Mouse (Mus musculus) erythroid progenitor cell, adult 5-6 weeks (primary cell): ENCODE results near the gene Entpd5. TPM values are rescaled to one million over a fixed set of nuclear protein-coding genes. Genes with fewer than 3 reads are reported as not detected.

Source experiments
- ATAC-seq: replicated peaks from 2 replicates; pipeline ENCODE4 v1.8.0; 2016; ENCODE audit warnings: moderate number of reproducible peaks, mild to moderate bottlenecking, moderate TSS enrichment, inconsistent platforms; ENCODE audit not compliant: poor library complexity, low FRiP score, severe bottlenecking
- total RNA-seq, 2 experiments: library from RNA; stranded (forward) in 1 of 2; stranded (reverse) in 1 of 2; fragments of 150-400 nt in 1 of 2; fragments of 186-747, 209-891 nt in 1 of 2; gene quantifications; 2 replicates each; pipeline versions ENCODE4 v1.2.3 to v1.2.4; 2015 to 2017; ENCODE audit warnings: low replicate concordance in 2 of 2

Gene Entpd5
- total RNA-seq, 2 experiments from 2014 or later: 4.8 to 17.2 TPM

DNA sequence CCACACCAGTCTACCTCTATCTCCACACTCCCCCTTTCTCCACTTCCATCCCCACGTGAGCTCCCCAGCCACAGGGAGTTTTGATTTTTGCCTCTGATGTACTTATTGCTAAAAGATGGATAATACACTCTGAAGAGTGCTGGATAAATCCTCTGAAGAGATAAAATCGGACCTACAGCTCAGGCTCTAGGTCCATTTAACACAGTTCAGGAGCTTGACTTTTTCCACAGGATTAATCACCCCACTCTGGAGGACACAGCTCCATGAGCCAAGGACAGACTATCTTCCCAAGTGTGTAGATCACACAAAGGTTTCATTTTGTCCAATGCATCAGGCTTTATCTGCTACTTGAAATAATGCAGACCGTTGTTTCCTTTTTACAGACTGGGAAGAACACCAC, 8.8 kb downstream of the Entpd5 start:
- ATAC-seq: no peak

DNA sequence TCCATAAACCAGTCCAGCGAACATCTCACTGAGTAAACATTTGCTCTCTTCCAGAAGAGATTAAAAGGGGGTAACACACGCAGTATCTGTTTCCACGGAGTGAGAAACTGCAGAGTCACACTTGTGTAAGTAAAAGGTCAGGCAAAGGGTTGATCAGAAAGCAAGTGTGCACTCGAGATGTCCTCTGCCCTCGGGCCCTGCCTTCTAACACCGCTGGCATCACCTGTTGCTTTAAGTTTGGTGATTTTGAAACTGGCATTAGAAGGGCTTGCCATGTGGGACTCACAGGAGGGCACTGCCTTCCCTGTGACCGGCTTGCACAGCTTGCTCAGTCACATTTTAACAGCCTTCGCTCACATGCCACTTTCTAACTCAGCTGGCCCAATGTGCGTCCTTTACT, 9.2 kb downstream of the Entpd5 start:
- ATAC-seq: no peak

GRCm38 (mm10) chr12:84399135-84399534, 9.7 kb downstream of the Entpd5 start:
- no peak for ATAC-seq

GRCm38 (mm10) chr12:84398629-84399028, 10.2 kb downstream of the Entpd5 start:
- no peak for ATAC-seq

- ATAC-seq: no peak
Measured at GRCm38 (mm10) chr12:84397685-84398084, 11.1 kb downstream of the Entpd5 start.

- no peak for ATAC-seq
Measured at GRCm38 (mm10) chr12:84396947-84397679, 11.7 kb downstream of the Entpd5 start.

- no peak for ATAC-seq
Measured at GRCm38 (mm10) chr12:84393847-84394246, 15.0 kb downstream of the Entpd5 start.

GRCm38 (mm10) chr12:84392681-84393080, 16.1 kb downstream of the Entpd5 start:
- ATAC-seq: no peak

DNA sequence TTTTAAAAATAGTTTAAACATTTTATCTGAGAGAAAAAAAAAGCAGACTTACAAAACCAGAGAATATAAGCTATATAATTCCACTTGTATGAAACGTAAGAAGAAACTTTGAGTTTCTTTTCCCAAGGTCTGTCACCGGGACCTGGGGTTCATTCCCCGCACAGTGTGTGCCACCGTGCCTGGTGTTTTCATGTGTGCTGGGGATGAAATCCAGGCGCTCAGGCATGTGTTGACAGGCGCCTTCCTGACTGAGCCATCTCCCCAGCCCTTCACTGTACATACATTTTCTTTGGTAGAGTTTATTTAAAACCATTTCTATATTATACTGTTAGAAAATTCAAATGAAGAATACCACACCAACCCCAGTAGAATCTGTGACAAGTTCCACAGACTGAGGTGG, 18.5 kb downstream of the Entpd5 start:
- ATAC-seq: no peak

GRCm38 (mm10) chr12:84388774-84389400, 19.9 kb downstream of the Entpd5 start:
- ATAC-seq: no peak

DNA sequence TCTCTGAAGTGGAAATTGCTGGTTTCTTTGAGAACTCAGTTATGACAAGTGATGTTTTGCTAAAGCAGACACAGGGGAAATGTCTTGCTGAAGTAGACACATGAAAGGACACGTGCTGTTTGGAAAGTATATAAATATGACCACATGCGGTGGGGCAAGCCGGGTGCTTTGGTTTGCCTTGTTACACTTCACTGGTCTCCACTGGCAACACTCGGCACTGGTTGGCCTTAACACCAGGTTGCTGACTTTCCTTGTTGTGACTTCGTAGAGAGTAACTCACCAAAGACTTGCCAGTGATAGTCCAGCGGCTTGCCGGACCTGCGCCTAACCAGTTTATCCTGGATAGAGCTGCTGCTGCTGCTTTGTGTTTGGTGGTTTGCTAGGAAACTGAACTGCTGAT, 20.7 kb downstream of the Entpd5 start:
- no peak for ATAC-seq

- ATAC-seq: no peak
Measured at GRCm38 (mm10) chr12:84385408-84385807, 23.4 kb downstream of the Entpd5 start.

DNA sequence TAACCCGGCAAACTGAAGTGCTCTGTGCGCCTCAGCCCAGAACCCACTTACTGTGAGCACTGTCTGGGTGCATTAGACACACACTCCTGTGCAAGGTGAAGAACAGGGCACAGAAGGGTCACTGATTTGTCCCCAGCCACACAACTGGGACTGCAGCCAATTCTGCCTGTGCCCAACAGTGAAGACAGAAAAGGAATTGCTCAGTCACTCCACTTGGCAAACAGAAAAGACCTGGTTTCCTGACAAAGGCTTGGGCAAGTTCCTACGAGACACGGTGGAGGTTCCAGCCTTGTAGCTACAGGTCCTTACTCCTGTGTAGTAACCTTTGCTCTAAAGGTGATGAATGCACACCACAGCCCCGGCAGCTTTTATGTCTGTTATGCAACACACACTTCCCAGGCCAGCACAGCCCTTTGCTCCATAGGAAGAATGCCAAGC, 24.2 kb downstream of the Entpd5 start:
- ATAC-seq: no peak

GRCm38 (mm10) chr12:84382369-84382768, 26.5 kb downstream of the Entpd5 start:
- ATAC-seq: no peak

DNA sequence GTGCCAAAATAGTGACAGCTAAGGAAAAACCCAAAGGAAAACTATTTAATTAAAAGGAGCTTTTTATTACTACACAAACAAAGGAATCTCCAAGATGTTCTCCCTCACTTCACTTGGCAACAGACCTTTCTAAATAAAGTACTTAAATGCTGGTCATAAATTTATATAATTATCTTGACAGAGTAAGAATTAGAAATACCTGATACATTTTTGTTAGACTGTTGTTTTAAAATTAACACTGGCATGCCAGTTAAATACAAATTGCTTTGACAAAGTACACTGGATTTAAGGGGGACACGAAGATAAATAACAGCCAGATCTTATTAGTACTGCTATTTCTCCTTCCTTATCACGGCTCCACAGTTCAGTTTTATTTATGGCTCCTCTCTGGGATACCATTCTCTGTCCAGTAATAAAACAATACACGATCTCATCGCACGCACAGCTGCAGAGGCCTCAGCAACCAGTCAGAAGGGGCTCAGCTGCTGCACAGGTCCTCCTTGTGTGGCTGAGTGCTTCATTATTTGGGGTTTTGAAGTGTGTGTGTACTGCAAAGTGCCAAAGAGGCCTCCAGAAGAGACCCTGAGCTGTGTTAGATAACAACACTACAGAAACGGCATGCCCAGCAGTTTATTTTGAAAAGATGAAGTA, 34.9 kb downstream of the Entpd5 start:
- no peak for ATAC-seq

GRCm38 (mm10) chr12:84371647-84372046, 37.2 kb downstream of the Entpd5 start:
- no peak for ATAC-seq

DNA sequence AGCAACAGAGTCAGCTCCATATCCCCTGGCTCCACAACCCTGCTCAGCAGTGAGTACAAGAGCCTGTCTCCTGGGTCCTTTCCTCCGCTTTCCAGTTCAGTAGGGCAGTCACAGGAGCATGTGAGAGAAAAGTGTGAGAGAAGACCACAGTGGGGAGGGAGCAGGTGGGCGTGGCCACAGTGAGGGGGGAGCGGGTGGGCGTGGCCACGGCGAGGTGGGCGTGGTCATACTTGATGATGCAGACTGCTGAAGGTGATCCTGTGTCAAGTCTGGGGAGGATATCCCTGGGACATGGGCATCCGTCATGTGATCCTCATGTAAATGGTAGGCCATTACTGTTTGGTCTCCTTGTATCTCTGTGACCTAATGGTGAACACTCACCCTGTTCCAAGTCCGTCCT, 41.9 kb downstream of the Entpd5 start:
- no peak for ATAC-seq

DNA sequence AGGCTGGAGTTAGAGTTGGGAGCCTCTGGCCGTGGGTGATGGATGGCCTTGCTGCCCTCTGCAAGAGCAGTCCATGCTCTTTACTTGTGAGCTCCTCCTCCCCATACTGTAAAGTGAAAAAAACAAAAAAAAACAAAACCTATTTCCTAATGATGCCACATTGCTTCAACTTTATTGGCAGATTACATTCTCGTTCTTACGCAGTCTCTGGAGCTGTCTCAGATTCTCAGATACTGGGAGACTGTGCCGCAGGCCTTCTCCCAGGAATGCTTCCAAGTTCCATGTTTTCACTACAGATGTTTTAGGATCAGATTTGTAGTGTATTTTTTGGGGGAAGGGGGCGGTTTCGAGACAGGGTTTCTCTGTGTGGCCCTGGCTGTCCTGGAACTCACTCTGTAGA, 43.7 kb downstream of the Entpd5 start:
- no peak for ATAC-seq

- no peak for ATAC-seq
Measured at GRCm38 (mm10) chr12:84364291-84364690, 44.5 kb downstream of the Entpd5 start.

GRCm38 (mm10) chr12:84362872-84363271, 46.0 kb downstream of the Entpd5 start:
- no peak for ATAC-seq
